Mouse (Mus musculus) central nervous system, embryonic 11.5 days (tissue): ENCODE results near the gene Rnaseh2c. TPM values are rescaled to one million over a fixed set of nuclear protein-coding genes. Genes with fewer than 3 reads are reported as not detected.

ENCODE experiments used
- polyA plus RNA-seq: library from polyadenylated mRNA; depleted of rRNA; stranded (reverse); fragments of >200 nt; gene quantifications from 2 replicates; pipeline ENCODE4 v1.2.3, GENCODE M21; 2012; rRNA removed

The Rnaseh2c gene
- 132 and 429 TPM in 2 replicates for polyA plus RNA-seq

DNA sequence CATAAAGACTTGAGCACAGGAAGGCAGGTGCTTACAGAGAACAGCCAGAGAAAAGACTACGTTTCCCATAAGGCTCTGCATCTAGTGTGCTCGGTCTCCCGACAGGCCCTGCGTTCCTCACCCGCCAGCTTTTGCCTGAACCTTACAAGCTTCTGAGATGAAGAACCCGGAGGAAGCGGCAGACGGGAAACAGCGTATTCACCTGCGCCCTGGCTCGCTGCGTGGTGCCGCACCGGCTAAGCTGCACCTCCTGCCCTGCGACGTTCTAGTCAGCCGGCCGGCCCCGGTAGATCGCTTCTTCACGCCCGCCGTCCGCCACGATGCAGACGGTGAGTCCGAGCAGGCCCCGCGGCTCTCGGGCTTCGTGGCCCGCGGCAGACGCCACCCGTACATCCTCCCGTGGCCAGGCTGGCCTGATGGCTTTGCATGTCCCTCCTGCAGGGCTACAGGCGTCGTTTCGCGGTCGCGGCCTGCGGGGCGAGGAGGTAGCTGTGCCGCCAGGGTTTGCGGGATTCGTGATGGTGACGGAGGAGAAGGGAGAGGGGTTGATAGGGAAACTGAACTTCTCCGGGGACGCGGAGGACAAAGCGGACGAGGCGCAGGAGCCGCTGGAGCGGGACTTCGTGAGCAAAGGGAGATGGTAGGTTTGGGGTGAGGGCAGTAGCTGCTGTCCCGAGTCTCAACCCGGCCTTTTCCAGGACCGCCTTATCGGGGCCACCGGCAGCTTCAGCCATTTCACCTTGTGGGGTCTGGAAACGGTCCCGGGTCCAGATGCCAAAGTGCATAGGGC, at the start of gene Rnaseh2c:
Rnaseh2c (plus strand) TSS at position 122 of the 790 bp plus-strand sequence.

DNA sequence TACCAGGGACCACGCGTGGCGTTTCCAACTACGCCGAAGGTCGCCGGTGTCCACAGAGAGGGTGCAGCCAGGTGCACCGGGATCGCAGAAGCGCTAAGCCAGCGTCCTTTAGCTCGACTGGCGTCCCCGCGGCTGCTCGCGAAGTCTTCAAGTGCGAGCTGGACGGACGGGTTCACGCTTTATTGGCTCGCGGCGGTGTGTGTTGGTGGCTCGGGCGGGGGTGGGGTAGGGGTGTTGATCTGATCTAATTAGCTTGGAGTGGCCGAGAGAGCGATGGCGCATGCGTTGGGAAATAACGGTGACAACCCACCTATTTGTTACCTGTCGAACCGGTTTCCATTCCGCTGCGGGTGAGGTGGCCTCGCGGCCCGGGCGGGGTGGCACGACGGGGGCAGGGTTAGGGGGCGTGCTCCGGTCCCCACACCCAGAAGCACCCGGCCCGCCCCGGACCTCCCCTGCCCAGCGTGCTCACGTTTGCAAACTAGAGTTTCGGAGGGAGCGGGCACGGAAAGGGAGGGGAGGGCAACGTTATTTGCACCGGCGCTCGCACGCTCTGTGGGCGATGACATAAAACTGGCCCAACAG, 41.1 kb upstream of the Rnaseh2c start, which contains the start of gene Ovol1:
Ovol1 (minus strand) TSS at position 190 of the 585 bp plus-strand sequence.

DNA sequence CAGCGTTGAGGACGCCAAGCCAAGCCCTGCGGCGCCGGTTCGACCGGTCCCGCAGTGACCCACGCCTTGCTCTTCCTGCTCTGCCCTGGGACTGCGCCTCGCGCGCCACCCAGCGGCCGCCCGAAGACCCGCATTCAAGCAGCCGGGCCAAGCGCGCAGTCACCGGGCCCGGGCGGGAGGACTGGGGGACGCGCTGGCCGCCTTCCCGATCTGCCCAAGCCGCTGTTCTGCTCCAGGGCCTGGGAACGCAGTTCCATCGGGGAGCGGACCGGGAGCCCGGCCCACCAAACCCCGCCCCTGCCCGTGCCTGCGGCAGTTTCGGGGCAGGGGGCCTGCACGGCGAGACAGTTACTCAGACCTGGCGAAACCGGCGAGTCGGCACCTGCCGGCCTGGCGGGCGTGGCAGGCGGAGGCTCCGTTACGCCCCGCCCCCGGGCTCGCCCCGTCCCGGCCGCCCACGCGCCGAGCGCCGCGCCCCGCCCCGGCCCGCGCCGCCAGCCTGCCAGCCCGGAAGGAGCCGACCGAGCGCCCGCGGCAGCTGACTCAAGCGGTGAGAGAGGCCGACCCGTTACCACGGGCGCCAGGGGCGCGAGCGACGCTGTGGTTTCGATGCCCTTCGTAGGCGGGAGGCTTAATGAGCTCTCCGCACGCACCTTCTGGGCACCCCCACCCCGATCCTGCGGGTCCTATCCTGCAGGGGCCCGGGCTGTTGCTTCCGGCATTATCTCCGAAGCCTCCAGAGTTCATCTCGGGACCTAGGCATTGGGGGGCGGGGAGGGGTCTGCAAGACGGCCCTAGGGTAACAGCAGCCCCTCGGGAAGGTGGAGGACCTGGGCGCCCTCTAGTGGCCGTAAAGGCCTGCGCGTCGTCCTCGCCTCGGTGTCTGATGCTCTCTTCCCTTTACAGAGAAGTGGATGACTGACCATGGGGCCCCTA, 33.9 kb upstream of the Rnaseh2c start, which contains the start of gene Ap5b1:
Ap5b1 (plus strand) TSS at position 492 of the 936 bp plus-strand sequence.

DNA sequence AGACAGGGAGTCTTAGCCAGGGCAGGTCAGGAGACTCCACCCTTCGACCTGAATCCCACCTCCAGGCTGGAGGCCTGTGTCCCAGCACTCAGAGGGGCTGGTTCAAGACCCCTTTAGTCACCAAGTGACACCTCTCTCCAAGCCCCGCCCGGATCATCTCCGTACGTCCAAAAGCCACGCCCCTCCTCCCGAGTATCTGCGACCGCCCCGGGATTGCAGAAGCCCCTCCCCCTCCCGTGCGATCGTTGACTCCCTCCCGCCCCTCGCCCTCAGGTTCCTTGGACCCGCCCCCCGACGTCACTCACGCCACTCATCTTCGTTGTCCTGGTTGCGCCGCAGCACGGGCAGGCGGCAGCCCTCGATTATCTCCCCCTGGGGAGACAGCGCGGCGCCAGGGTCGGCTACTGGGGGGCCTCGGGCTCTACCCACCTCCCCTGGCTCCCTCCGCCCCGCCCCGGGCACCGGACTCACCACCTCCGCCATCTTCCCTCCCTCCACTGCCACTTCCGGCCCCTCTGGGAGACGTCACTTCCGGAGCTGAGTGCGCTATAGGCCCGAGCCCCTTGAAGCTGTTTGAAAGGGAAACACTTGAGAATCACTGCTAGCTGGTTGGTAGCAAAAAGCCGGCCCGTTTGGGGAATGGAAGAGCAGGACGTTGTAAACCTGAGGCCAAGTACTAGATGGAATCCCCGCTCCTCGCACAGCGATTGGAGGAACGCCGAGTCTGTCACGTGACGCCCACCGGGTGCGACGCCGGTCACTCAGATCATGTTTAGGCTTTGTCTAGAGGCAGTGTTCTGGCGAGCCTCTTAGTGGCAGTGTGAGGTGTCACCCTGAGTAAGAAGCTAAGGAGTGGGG, 8.1 kb downstream of the Rnaseh2c start, which contains the start of gene Kat5:
Kat5 (minus strand) TSS at position 691 of the 858 bp plus-strand sequence.

DNA sequence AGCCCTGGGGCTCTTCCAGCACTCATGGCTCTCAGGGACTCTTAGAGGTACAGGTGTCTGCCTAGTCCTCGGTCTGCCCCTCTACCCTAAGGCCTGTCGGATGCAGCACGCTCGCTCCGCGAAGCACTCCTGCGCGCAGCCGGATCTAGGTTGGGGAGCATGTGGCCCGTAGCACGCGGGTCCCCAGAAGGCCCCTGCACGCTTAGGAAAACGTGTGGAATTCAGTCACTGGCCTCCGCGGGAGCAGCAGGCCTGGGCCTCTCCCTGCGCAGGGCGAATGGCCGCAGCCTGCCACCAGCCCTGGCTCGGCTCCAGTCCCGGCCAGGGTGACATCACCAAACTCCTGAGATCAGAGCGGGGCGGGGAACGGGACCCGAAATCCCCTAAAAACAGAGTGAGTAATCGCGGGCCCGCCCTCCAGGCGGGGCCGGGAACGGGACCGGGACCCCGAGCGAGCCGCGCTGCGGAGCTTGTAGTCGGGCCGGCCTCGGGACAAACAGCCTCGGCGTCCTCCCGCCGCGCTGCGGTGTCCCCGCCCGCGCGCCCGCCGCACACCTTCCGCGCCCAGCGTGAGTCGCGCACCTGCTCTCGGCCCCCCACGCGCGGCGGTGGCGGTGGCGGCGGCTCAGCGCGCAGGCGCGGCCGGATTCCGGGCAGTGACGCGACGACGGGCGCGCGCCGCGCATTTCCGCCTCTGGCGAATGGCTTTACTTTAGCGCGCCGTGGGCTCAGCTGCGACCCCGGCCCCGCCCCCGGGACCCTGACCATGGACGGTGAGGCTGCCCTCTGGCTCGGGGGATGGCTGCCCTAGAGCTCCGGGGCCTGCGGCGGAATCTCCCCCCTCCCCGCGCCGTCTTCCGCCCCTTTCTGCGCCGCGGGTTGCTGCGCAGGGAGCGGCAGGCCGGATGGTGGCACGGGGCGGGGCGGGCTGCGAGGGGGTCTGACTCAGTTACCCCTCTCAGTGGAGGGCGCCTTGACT, 35.7 kb downstream of the Rnaseh2c start, which contains the start of gene Rela:
Rela (plus strand) TSS at position 415 of the 979 bp plus-strand sequence.

Other genes starting within 250 kb of the Rnaseh2c start
- gene Eif1ad, start 235.1 kb upstream of the Rnaseh2c start, polyA plus RNA-seq, result 60.1 and 61.8 TPM in 2 replicates
- gene Banf1, start 234.7 kb upstream of the Rnaseh2c start, polyA plus RNA-seq, result 242 and 255 TPM in 2 replicates
- gene Sart1, start 213.2 kb upstream of the Rnaseh2c start, polyA plus RNA-seq, result 85.1 and 210 TPM in 2 replicates
- gene Tsga10ip, start 199.3 kb upstream of the Rnaseh2c start, polyA plus RNA-seq, result 0.06 and 0.07 TPM in 2 replicates
- gene Drap1, start 176.9 kb upstream of the Rnaseh2c start, polyA plus RNA-seq, result 236 and 321 TPM in 2 replicates
- 34.9 and 60.1 TPM in 2 replicates for gene AI837181, start 176.7 kb upstream of the Rnaseh2c start, polyA plus RNA-seq
- gene Fosl1, start 154.3 kb upstream of the Rnaseh2c start, polyA plus RNA-seq, result 0.02 and 0.04 TPM in 2 replicates
- 7.7 and 12.9 TPM in 2 replicates for gene Ccdc85b, start 144.0 kb upstream of the Rnaseh2c start, polyA plus RNA-seq
- 124 and 130 TPM in 2 replicates for gene Fibp, start 141.3 kb upstream of the Rnaseh2c start, polyA plus RNA-seq
- gene Ctsw, start 133.4 kb upstream of the Rnaseh2c start, polyA plus RNA-seq, result 0.94 and 1.4 TPM in 2 replicates
- 47.9 and 83.7 TPM in 2 replicates for gene Efemp2, start 127.9 kb upstream of the Rnaseh2c start, polyA plus RNA-seq
- 38.4 and 39.4 TPM in 2 replicates for gene Mus81, start 113.5 kb upstream of the Rnaseh2c start, polyA plus RNA-seq
- 1,441 and 1,801 TPM in 2 replicates for gene Cfl1, start 111.4 kb upstream of the Rnaseh2c start, polyA plus RNA-seq
- gene 1700020D05Rik, start 98.1 kb upstream of the Rnaseh2c start, polyA plus RNA-seq, result 2.5 and 3.1 TPM in 2 replicates
- gene Snx32, start 91.3 kb upstream of the Rnaseh2c start, polyA plus RNA-seq, result 20.7 and 24.6 TPM in 2 replicates
- gene Ovol1, start 41.2 kb upstream of the Rnaseh2c start, polyA plus RNA-seq, result 0.14 and 0.21 TPM in 2 replicates
- 1.6 and 2.3 TPM in 2 replicates for gene Ap5b1, start 33.8 kb upstream of the Rnaseh2c start, polyA plus RNA-seq
- 106 and 112 TPM in 2 replicates for gene Kat5, start 8.4 kb downstream of the Rnaseh2c start, polyA plus RNA-seq
- 27.4 and 40.6 TPM in 2 replicates for gene Rela, start 35.6 kb downstream of the Rnaseh2c start, polyA plus RNA-seq
- gene Sipa1, start 61.8 kb downstream of the Rnaseh2c start, polyA plus RNA-seq, result 35.6 and 40.2 TPM in 2 replicates
- gene Map3k11, start 86.9 kb downstream of the Rnaseh2c start, polyA plus RNA-seq, result 28.3 and 30.6 TPM in 2 replicates
- 79.9 and 82.1 TPM in 2 replicates for gene Pcnx3, start 87.0 kb downstream of the Rnaseh2c start, polyA plus RNA-seq
- gene Kcnk7, start 102.5 kb downstream of the Rnaseh2c start, polyA plus RNA-seq, result 0.05 TPM in 1 of 2 replicates, not detected in the other
- 22.1 and 44.1 TPM in 2 replicates for gene Ehbp1l1, start 124.4 kb downstream of the Rnaseh2c start, polyA plus RNA-seq
- gene Fam89b, start 127.8 kb downstream of the Rnaseh2c start, polyA plus RNA-seq, result 139 and 148 TPM in 2 replicates
- gene Ltbp3, start 139.0 kb downstream of the Rnaseh2c start, polyA plus RNA-seq, result 25.0 and 41.3 TPM in 2 replicates
- 75.2 and 92.9 TPM in 2 replicates for gene Scyl1, start 169.5 kb downstream of the Rnaseh2c start, polyA plus RNA-seq